Mouse (Mus musculus): Measurements from ENCODE around the gene Derl3.

DNA sequence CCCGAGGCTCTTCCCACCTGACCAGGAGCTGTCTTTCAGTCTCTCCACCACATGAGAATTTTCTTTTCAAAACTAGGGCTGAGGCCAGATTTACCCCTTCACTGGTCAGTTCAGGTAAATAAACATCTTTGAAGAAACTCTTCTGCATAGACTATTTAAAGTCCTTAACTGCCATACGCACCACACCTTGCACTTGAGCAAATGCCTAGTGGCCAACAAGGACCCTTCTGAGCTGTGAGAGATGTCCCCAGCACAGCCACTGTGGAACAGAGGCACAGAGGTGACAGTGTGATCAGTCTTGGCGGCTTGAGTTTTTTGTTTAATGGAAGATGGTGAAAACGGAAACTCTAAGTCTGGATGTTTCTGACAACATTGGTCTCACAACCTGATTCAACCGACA, 25.8 kb downstream of the Derl3 start:
- TF ChIP-seq POLR2A (IDR thresholded peaks at IDR 0.05; ENCODE audit: extremely low read depth, insufficient read depth, low read length), result no peak
- no peak for TF ChIP-seq CTCF (IDR thresholded peaks at IDR 0.05; ENCODE audit: extremely low read depth, insufficient read depth, low read length)
